Mouse (Mus musculus) right cerebral cortex, adult 2 months (tissue): Measurements from ENCODE around the gene Sox8.

Experiments used
- DNase-seq, 2 experiments: peaks; one replicate each; pipeline ENCODE4 v3.0.0; 2021 to 2022; ENCODE audit warnings: low spot score in 2 of 2

Gene Sox8

DNA sequence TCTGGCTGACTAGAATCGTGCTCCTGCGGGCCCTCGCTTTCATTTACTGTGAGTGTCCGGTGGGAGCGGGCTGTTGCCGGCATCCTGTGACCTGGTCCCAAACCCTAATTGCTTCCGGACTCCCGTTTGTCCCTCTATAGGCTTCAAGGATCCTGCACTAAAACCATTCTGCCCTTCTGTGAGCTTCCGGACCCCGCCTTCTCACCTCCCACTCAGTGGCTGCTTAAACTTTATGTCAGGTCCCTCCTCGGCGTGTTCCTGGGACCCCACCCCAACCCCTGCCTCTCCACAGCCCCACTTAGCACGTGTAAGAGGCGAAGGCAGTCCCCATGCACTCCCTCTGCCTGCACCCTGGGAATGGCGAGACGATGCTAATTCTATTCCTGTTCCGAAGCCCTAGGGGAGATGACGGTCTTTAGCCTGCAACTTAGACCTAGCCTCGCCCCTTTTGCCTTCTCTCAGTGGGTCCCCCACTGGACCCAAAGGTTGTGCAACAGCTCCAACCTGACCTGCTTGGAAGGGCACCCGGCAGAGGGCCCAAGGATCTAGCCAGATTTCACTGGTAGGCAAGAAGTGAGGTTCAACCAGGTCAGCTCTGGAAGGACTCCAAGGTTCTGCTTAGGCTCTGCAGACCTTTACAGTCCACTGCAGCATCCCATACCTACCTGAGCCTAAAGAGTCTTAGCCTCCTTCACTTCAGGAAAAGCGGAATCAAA lies 9.0 kb upstream of the Sox8 start:
- no peak for DNase-seq

DNA sequence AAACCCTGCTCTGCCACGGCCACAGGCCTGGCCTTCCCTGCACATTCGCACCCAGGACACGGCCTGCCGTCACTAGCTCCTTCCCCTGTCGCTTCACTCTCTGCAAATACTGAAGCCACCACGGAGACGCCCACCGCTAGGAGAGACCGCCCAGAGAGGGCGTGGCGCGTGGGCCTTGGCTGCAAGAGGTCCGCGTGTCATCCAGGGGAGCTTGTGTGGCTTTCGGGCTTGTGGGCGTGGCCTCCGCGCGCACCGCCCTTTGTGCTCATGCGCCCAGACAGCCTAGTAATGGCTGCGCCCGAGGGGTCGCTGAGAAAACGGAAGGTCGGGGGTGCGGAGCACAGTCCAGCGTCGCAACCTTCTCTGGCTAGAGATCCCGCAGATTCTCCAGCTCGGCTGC lies 8.4 kb upstream of the Sox8 start, which contains the start of gene Lmf1:
Gene Lmf1, plus strand, starts transcription at position 166 of the 400 bp plus-strand sequence.
- peak; percentile 94 to 96 for DNase-seq

DNA sequence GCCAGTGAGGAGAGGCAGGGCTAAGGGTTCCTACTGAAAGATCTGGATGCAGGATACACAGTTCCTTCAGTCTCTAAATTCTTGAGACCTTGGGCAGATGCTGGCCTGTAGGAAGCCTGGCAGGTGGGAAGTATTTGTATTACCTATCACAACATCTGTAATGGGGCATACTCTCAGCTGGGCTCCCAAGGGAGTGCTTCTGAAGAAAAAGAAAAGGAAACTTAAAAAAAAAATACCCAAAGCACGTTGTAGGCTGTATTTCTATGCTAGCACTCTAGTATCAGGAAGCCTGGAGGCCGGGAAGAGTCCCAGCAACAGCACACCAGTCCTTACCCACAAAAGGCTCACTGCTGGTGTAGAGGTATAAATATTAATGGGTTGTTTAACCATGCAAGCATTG lies 7.2 kb upstream of the Sox8 start:
- no peak for DNase-seq

DNA sequence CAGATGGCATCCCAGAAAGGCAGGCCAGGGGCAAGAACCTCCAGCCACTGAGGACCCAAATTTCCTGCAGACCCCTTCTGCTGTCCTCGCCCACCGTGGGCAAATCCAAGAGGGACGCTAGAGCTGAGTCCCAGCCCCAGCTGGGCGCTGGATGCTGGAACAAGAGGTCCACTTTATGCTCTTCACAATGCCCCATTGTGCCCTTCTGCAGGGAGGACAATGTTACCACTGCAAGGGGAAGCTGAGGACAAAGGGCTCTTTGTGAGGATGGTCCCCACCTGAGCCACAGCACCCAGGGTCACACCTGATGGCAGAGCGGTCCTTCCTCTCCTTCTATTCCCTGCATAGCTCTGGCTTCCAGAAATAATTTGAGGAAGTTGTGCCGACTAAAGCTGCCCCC lies 6.8 kb upstream of the Sox8 start:
- DNase-seq, result no peak

DNA sequence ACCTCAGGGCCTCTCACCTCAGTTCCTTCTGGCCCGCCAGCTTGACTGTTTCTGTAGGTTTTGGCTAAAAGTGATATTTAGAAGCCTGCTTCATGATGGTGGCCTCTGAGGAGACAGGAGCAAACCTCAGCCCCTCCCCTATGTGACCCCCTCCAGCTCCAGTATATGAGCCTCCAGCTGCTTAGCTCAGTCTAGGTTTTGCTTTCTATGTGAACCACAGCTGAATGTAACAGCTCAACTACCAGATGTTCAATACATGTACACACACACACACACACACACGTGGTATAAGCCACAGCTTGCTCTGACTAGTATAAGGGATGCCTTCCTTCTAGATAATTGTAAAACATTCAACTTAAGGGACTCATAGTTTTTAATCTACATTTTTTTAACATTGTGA lies 5.5 kb upstream of the Sox8 start:
- DNase-seq, result no peak

DNA sequence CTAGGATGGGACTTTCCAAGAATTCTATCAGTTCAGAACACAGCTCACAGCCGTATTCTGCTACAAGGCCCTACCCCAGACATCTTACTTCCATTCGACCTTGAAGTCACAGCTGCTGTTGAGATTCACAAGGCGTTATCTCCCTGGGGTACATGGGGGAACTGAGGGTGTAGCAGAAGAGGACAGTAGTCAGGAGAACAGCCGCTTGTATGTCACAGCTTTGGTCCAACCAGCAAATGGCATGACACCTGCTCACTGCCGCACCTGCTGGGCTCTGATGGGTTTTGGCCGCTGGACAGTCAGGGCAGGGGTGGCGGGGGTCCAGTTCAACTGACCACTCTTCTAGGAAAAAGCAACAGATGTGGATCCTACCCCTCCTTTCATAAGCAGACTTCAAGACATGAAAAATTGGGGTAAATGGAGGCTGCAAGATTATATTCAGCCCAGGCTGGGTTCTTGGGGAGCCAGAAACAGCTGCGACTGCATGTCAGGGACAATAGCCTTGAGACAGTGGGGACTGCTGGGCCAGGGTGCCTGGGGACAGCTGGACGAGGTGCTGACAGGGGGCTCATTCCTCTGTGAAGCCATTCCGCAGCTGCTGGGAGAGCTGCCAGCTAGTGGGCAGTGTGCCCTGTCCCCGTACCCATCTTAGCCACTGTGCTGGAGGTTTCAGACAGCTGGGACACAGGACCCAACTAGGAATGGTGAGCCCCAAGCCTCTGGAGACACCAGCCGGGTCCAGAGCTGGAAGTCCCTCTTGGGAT lies 4.9 kb upstream of the Sox8 start:
- peak in 1 of 2 experiments; percentile 27 for DNase-seq

DNA sequence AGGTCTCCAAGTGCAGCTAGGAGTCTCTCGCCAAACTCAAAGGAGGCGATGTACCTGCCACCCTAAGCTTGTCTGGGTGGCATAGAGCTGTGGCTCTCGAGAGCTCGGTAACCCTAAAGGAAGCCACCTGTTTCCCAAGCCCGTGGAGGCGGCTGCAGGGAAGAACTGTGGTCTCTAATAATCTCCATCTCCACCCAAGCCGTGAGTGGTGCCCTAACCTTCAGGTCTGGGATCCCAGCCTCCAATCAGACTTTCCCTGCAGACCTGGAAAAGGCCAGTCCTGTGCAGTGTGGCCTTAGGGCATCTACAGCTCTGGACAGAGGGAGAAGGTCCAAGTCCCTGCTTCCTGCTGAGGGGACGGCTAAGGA lies 951 bp upstream of the Sox8 start:
- DNase-seq, result peak in 1 of 2 experiments; percentile 24

DNA sequence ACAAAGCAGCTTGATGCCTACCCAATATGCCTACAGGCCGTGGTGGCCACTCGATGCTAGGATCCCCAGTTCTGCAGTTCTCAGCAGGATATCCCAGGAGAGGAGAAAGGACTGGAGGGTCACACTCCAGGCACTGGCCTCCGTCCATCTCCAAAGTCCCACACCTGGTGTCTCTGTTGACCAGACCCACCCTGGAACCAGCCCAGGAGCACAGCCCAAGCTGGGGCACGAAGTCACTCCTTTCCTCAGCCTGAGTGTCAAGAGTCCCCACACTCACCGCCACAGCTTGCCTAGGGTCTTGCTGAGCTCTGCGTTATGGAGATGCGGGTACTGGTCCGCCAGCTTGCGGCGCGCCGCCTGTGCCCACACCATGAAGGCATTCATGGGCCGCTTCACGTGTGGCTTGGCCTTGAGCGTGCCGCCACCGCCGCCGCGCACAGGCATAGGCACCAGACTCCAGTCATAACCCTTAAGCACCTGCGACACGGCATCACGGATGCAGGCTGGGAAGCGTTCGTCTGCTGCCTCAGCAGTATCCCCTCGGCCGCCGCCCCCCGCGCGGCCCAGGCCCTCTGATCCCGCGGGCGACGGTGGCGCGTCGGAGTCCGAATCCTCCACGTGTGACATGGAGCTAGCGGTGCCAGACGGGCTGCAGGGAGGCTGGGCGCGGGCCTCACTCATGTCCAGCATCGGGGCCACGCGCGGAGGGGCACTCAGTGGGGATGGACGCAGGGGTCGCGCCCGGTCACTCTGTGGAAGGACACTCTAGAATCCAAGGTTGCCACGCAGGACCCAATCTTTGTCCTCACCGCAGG lies 446 bp downstream of the Sox8 start:
- peak; percentile 30 to 56 for DNase-seq

DNA sequence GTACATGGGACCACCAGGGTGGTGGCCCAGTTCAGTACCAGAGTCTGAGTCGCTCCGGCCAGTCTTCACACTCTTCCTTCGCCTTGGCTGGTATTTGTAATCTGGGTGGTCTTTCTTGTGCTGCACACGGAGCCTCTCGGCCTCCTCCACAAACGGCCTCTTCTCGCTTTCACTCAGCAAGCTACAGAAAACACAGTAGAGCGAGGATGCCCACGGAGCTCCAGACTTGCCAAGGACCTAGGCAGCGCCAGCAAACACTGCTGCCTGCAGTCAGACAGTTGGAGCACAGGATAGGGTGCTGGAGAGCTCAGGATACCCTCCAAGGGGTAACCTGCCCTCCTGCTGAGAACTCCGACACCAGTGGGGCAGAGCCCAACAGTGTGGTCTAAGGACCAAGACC lies 1.6 kb downstream of the Sox8 start:
- peak; percentile 40 to 50 for DNase-seq

DNA sequence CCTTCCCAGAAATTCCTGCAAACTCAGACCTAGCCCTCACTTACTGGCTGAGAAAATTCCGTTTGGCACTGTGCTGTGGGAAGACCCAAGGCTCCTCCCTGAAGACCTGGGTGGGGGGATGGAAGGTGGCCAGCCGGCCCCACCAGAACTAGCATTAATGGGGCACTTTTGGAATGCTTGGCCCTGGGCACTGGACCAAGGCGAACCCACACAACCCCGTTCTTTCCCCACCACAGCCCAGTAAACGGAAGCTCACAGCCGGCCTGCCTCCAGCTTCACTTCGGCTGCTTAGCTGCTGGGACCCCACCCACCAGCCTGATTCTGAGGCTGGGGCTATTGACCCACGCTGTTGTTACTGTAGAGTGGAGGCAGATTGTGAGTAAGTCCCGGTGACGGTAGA lies 2.3 kb downstream of the Sox8 start:
- peak; percentile 43 to 57 for DNase-seq

DNA sequence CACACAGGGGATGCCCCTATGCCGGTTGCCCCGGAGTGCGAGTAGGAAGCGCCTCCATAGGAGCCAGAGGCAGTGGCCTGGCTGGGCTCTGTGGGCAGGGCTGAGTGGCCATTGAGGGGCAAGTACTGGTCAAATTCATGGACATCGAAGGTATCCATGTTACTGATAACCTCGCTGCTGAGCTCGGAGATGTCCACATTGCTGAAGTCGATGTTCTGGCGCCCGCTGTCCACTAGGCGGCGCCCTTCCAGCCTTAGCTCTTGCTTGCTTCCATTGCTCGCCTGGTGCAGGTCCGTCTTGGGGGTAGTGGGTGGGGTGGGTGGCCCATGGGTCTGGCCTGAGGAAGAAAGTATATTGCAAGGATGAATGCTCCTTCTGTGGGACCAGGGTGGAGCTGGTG lies 2.7 kb downstream of the Sox8 start:
- DNase-seq, result peak; percentile 85 to 89

DNA sequence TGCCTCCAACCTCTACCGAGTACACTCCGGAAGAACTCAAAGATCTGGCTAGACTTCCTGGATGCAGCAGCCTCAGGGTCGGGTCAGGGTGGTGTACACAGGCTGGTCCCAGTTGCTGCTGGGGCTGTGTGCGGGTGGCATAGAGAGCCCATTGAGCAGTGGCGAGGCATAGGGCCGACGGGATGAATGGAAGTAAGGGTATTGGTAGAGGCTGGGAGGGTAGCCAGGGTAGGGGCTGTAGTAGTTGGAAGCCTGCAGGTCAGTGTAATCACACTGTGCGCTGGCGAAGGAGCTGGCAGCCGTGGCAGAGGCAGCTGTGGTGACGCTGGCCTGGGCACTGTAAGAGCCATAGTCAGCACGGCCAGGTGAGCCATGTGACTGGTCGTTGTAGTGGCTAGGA lies 3.2 kb downstream of the Sox8 start:
- peak; percentile 26 to 47 for DNase-seq

DNA sequence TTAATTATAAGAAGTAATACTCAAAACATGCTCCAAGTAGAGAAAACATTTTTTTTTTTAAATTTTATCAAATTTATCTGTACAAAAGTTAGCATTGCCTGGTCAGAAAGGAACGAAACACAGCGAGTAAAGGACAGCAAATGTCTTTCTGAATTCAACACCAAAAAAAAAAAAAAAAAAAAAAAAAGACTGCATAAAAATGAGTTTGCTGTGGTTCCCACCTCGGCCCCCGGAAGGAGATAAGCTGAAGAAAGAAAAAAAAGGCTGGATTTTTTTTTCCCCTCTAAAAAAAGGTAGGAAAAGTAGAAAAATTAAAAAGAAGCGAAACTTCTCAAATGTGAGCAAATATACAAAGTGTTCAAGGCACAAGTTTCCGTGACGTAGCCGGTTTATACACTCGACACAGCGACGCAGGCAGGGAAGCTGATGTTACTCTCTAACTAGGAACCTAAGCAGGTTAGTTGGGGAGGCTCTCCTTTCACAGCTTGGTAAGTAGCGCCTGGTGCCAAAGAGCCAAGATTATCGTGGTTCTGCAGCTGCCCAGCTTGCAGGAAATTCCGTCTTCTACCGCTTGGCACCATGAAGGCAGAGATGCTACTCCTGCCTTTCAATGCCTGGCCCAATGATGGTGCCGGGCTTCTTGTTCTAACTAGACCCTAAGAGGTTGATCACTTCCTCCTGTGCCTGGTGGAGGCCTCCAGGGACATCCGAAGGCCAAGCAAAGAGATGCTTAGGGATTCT lies 4.5 kb downstream of the Sox8 start:
- DNase-seq, result peak in 1 of 2 experiments; percentile 53

DNA sequence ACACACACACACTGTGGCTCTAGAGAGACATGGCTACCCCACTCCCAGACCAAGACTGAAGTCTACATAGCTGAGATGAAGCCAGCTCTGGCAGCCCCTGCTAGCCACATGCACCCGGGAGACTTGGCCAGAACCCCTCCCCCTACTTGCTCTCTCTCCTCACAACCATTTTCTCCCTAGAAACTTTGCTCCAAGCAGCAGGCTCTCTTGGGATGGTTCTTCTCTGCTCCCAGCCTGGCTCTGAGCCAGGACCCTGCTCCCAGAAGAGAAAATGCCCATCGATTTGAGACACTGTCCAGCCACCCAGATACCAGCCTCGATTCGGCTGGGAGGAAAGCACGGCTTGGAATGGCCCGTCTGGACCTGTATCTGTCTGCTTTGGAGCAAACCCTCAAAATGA lies 5.2 kb downstream of the Sox8 start:
- peak; percentile 28 to 52 for DNase-seq

DNA sequence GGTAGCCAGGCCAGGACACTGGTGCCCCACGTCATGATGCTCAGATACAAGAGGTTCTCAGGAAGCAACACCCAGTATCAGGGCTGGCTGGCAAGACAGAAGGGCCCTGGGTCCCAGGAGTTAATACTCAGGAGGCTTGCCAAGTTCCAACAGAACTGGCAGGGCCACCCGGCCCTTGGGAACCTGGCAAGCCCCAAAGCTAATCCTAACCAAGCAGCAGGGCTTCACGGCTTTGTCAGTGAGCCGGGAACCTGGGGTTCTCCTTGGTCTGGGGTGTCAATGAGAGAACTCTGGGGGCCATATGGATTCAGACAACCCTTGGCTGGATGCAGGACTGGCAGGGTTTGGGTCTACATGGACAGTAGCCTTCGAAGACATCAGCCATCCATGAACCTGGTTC lies 6.0 kb downstream of the Sox8 start:
- peak in 1 of 2 experiments; percentile 47 for DNase-seq

DNA sequence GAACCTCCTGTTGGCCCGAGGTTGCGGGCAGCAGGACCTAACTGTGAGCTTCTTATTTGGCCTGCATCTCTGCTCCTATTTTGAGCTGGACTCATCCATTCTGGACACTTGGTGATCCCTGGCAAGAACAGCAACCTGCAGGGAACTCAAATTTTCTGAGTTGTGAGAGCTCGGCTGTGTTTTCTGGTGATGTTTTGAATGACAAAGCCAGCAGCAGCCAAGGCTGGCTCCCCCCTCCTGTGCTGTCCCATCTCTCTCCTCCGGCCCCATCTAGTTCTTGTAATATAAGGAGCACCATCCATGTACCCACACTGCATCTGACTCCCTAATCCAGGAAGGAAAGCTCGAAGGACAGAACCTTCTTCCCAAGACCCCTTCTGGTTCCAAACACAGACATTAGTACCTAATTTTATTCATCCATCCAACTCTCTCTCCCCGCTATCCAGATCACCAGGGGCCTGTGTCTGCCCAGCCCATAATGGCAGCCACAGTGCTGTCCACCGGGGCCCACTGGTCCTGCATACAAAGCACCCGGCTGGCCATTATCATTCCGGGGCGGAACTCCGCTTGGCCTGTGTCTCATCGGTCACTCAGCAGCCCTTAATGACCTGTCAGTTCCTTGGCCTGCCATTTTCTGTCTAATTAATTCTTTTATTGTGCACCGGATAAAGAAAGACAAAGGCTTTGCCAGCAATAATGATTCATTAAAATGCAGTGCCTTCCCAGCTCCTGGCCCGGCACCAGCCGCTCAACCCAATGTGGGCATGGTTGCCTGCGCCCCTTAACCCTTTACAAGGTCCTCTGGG lies 9.1 kb downstream of the Sox8 start:
- DNase-seq, result peak; percentile 49 to 66

DNA sequence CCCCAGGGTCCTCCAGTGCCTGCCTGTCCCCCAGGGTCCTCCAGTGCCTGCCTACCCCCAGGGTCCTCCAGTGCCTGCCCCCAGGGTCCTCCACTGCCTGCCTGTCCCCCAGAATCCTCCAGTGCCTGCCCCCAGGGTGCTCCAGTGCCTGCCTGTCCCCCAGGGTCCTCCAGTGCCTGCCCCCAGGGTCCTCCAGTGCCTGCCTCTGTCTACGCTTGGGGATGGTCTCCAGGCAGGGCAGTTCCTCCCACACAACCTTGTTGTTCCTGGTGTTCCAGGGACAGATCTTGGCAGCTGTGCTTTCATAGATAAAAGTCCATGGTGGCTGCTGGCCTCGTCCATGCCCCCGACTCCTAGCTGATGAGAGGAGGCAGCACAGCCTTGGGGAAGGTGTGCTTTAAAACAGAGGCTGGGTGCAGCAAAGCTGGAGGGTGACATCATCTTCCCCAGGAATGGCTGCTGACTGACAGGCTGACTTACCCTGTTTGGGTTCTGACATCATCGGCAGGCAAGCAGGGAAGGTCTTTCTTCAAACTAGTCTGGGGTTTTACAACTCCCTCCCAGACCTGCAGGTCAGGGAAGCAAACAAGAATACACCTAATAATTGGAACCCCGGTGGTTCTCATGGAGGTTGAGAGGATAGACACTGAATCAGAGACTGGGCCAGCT lies 9.8 kb downstream of the Sox8 start:
- no peak for DNase-seq

DNA sequence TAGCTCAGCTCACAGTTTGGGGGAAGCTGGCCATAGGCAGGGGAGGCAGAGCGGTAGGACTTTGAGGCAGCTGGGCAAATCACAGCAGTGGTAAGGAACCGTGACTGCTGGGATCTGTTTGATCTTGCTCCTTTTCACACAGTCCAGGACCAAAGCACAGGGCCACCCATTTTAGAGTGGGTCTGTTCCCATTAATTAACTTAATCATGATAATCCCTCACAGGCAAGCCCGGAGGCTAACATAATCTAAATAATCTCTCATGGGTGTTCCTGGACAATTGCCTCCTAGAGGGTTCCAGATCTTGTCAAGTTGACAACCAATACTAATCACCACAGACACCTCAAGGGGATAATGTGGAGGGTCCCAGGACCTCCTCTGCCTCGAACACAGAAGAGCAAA lies 10.9 kb downstream of the Sox8 start:
- DNase-seq, result no peak

DNA sequence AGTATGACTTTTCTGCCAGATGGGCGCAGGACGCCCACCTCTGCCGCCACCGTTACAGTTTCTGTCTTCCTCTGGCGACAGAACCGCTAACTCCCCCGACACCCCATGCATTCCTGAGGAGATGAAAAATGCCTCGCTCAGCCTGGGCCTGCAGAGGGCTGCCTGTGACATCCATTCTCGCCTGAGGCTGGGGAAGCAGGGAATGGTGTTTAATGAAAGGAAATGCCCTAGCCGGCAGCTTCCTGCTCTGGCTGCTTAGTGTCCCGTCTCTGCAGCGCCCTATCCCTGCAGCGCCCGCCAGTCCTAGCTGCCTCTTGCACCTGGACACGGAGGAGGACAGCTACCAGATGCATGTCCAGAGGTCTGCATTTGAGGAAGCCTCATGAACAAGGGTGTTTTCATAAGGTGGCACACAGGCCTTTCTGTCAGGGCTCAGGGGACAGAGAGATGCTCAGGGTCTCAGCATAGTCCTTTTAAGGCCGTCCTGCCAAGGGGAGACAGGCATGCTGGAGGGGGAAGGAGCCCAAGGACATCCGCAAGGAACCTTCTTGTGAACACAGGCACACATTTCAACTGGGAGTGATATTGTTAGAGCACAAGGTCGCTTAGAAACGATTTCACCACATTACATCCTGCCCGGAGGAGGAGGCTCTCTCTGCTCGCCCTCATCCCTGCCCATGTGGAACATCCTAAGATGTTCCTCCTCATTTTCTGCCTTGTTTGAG lies 13.7 kb downstream of the Sox8 start:
- no peak for DNase-seq
